Mouse (Mus musculus): ENCODE results near the gene Cbx1.
"Not testable (repeated sequence)": the region's sequence is repeated elsewhere in the genome, so short reads cannot be mapped to it uniquely, and the experiment has no call there.

Cbx1 gene

GRCm38 (mm10) chr11:96775665-96776064 lies 13.3 kb upstream of the Cbx1 start:
- DNase-seq (ENCODE audit: low spot score): no peak

GRCm38 (mm10) chr11:96776068-96776467 lies 12.9 kb upstream of the Cbx1 start:
- no peak for DNase-seq (ENCODE audit: low spot score)

GRCm38 (mm10) chr11:96776968-96777962 lies 11.7 kb upstream of the Cbx1 start, which contains the start of gene Snx11:
TSS of gene Snx11 (minus strand) at chr11:96777559.
- DNase-seq (ENCODE audit: low spot score): peak; percentile 98

GRCm38 (mm10) chr11:96778061-96778627 lies 10.8 kb upstream of the Cbx1 start:
- not testable (repeated sequence) for DNase-seq (ENCODE audit: low spot score)

GRCm38 (mm10) chr11:96780306-96780705 lies 8.6 kb upstream of the Cbx1 start:
- DNase-seq (ENCODE audit: low spot score): no peak

- no peak for DNase-seq (ENCODE audit: low spot score)
Measured at GRCm38 (mm10) chr11:96781425-96781824, 7.5 kb upstream of the Cbx1 start.

GRCm38 (mm10) chr11:96784847-96785246 lies 4.1 kb upstream of the Cbx1 start:
- peak; percentile 73 for DNase-seq (ENCODE audit: low spot score)

- no peak for DNase-seq (ENCODE audit: low spot score)
Measured at GRCm38 (mm10) chr11:96786731-96787450, 2.0 kb upstream of the Cbx1 start.

- no peak for DNase-seq (ENCODE audit: low spot score)
Measured at GRCm38 (mm10) chr11:96789990-96790389, 1.1 kb downstream of the Cbx1 start.

GRCm38 (mm10) chr11:96790681-96791080 lies 1.8 kb downstream of the Cbx1 start:
- DNase-seq (ENCODE audit: low spot score): no peak

GRCm38 (mm10) chr11:96795491-96795890 lies 6.6 kb downstream of the Cbx1 start:
- no peak for DNase-seq (ENCODE audit: low spot score)

GRCm38 (mm10) chr11:96796081-96796480 lies 7.2 kb downstream of the Cbx1 start:
- DNase-seq (ENCODE audit: low spot score): no peak

GRCm38 (mm10) chr11:96796586-96796985 lies 7.7 kb downstream of the Cbx1 start:
- no peak for DNase-seq (ENCODE audit: low spot score)

GRCm38 (mm10) chr11:96799511-96799910 lies 10.6 kb downstream of the Cbx1 start:
- no peak for DNase-seq (ENCODE audit: low spot score)

- DNase-seq (ENCODE audit: low spot score): no peak
Measured at GRCm38 (mm10) chr11:96805606-96806005, 16.7 kb downstream of the Cbx1 start.

- no peak for DNase-seq (ENCODE audit: low spot score)
Measured at GRCm38 (mm10) chr11:96808066-96808465, 19.1 kb downstream of the Cbx1 start.

- no peak for DNase-seq (ENCODE audit: low spot score)
Measured at GRCm38 (mm10) chr11:96809562-96810235, 20.8 kb downstream of the Cbx1 start.

- DNase-seq (ENCODE audit: low spot score): not testable (repeated sequence)
Measured at GRCm38 (mm10) chr11:96811188-96811587, 22.3 kb downstream of the Cbx1 start.

- DNase-seq (ENCODE audit: low spot score): no peak
Measured at GRCm38 (mm10) chr11:96813455-96813854, 24.5 kb downstream of the Cbx1 start.

GRCm38 (mm10) chr11:96813920-96814319 lies 25.0 kb downstream of the Cbx1 start:
- DNase-seq (ENCODE audit: low spot score): no peak

GRCm38 (mm10) chr11:96814443-96814842 lies 25.5 kb downstream of the Cbx1 start:
- no peak for DNase-seq (ENCODE audit: low spot score)

GRCm38 (mm10) chr11:96815895-96816294 lies 27.0 kb downstream of the Cbx1 start:
- DNase-seq (ENCODE audit: low spot score): no peak
